Mouse (Mus musculus): Measurements from ENCODE around the gene Blcap.

Gene Blcap

DNA sequence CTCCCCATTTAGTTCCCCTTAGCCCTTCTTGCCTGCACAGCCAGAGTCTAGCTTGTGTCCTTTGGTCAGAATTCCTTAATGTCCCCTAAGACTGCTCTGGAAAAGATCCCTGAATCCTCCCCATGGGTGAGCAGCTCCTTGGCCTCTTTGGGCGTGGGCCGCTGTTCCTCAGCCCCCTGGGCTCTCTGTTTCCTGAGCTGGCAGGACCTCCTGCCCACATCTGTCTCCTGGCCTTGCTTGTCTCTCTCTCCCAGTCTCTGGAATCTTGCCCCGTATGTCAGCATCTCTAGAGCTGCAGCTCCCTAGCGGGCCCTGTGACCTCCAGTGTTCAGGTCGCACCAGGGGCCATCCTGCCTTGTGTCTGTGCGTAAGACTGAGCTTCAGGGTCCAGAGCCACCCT is 51.6 kb downstream of the Blcap start:
- no peak for ATAC-seq (ENCODE audit: low TSS enrichment)

DNA sequence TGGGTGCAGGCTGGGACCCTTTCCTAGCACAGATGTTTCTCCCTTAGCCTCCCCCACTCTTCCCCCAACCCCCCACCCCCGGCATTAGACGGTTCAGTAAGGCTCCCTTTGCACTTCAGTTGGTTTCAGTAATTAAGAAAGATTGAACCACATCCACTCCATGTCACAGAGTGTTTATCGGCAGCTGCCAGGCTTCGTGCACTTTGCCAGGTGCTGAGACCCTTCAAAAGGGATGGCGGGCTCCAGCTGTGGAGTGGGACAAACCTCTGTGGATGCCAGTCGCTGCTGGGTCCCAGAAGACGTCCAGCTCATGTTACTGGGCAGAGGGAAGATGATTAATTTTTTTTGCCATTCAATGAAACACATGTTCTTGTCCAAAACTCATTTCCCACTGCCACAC is 52.6 kb downstream of the Blcap start:
- ATAC-seq (ENCODE audit: low TSS enrichment): no peak

DNA sequence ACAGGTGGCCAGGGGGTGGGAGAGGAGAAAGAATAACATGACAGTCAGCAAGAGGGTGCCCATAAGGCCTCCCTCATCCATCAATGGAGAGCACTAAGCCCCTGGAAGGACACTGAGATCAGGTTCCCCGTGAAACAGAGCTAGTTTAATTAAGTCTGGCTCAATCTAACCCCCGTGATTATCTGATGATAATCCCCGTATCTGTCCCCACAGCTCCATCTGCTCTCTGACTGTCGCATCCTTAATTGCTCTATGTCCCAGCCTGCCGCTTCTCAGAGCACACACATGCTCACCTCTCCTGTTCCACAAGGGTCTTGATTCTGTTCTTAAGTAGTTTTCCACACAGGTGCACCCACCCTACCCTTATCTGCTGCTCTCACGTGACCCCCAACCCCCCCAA is 53.5 kb downstream of the Blcap start:
- no peak for ATAC-seq (ENCODE audit: low TSS enrichment)

DNA sequence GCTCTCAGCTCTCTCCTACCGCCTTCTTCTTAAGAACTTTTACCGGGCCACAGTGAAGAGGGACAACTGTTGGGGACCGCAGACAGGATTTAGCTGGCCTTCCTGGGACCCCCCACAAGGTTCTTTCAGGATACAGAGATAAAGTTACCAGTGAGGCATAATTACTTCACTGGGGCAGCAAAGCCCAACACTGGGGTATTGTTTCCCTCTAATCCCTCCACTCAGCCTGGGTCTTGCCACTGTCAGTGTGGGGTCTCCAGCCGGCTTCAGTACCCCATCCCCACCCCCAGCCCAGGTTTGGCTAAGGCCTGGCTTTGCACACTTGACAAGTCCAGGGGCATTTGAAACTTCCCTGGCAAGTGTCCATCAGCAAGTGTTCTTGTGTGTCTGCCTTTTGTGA is 56.7 kb downstream of the Blcap start:
- ATAC-seq (ENCODE audit: low TSS enrichment): no peak

DNA sequence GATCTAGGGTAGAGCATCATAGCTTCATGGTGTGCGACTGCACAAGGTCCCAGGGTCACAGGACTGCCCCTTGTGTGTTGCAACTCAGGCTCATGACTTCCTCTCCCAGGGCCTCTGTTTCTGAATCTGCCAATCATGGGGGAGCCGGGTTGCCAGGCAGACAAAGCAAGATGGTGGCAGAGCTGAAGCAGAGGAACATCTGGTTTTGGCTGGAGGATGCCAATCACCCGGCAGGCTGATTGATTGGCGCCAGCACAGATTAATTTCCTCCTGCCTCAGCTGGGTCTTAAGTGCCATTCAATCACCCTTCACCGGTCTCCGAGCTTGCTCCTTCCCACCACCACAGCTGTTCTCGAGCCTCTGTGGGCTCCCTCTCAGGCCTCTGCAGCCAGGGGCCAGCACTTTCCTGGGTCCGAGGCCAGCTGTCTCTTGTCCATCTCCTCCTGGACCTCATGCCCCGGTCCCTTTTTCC is 57.3 kb downstream of the Blcap start:
- no peak for ATAC-seq (ENCODE audit: low TSS enrichment)

DNA sequence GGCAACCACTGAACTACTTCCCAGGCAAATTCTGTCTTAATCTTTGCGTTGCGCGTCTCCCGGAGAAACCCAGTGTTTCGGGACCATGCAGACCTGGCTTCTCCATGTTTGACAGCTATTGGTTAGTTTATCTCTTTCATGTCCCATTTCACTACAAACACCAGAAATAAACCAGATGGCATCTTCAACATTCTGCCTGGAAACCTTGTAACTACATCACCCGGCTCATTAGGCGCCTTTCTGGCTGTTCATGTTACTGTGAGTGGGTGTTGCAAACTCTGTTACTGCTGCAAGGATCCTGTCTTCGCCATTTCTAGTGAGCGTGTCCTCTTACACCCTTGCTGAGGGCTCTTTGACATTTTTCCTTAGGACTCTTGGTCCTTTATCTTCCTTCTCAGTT is 58.2 kb downstream of the Blcap start:
- peak; percentile 52; the same call in 1 of the 2 replicates for ATAC-seq (ENCODE audit: low TSS enrichment)

DNA sequence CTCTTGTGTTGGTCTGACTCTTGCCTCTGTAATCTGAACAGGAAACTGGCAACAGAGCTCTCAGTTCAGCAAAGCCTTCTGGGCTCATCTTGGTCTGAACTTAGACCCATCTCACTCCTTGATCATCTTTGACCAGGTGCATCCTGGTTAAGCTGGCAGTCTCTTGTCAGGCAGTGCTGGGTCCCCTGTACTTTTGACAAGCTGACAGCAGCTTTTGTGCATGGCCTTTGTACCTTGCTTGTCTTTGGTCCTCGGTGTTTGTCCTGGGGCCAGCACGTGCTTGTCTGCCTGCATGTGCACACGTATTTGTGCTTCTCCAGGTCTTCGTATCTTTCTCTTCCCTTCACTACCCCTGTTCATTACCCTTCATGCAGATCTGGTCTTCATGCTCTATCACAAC is 61.0 kb downstream of the Blcap start:
- ATAC-seq (ENCODE audit: low TSS enrichment): no peak

DNA sequence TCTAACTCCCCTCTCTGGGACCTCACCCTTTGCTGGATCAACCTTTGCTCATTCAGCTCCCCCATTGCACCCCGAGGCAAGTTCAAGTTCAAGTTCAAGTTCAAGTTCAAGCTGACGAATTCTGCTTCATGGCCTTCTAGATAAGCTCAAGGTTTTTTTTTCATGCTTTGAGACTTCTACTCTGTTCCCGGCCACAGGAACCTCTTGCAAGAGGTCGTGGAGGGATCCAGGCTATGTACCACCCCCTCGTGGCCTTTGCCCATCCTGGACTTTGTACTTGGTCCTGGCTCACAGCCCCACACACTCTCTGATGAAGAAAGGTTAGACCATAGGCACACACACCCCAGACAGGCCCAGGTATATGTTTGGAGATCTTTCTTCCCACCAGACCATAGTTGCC is 61.9 kb downstream of the Blcap start:
- no peak for ATAC-seq (ENCODE audit: low TSS enrichment)

DNA sequence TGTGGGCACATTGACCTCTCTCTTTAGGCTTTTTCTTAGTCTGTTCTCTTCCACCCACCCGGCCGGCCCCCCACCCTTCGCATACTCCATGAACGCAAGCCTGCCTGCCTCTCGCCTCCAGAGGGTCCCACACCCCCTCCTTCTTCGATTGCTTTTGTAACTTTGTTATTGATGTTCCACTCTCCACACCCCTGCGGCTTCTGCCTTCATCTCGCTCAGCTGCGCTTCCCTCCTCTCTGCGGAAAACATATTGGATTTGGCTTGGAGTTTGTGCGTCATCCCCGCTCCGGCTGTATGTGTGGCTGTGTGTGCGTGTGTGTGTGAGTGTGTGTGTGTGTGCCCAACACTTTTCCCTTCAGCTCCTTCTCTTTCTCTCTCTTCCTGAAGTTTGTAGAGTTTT is 64.3 kb downstream of the Blcap start:
- peak; percentile 41; the same call in 1 of the 2 replicates for ATAC-seq (ENCODE audit: low TSS enrichment)

Measured in frontal cortex, adult (tissue).